Mouse (Mus musculus) thymus, postnatal 14 days (tissue): ENCODE data around the gene Cd163l1.

Experiments
- DNase-seq: peaks from one replicate; pipeline ENCODE4 v3.0.0; 2021

Cd163l1 gene

DNA sequence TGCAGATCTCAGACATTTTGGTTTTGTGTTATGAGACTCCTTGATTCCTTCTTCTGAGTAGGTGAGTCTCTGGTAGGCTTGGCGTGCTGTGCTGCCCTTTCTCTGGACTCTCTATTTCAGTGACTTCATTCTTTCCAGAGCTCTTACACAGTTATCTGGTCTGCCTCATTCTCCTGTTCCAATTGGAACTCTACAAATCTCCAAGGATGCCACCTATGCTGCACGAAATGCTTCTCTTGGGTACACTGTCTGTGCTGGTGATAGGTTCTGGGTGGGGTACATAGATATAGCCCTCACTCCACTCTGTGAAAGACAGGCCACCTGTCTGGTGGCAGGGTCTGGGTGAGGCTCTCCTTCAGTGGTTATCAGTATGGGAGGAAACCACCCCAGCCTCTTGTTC is at the start of gene Cd163l1:
Gene Cd163l1 (plus strand): TSS at position 301 of the 400 bp plus-strand sequence.
- no peak for DNase-seq

DNA sequence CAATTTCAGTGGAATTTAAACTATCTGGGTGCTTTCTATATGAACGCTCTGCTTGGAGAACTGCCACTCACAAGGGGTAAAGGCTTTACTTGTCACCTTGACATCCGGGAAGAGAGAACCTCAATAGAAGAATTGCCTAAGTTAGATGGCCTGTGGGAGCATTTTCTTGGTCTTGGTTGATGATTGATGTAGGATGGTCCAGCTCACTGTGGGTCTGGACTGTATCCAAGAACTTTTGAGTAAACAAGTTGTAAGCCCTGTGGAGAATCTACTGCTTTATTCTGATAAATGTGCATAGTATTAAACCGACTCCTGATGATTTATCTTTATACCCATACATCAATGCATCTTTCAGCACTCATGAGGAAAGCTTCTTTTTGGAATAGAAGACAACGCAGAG is 48.7 kb upstream of the Cd163l1 start:
- no peak for DNase-seq

DNA sequence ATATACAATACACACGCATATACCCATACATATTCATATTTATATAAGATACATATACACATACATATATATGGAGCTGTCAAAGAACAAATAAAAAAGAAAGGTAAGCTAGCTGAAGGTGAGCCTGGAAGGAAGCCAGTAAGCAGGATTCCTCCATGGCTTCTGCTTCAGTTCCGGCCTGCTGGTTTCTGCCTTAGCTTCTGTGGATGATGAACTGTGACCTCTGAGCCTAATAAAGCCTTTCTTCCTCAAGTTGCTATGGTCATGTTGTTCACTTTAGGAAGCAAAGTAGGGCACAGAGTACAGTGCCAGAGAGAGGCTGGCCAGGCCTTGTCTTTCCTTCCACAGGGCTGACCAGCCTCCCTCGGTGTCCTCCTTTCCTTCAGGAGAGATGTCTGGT is 47.2 kb upstream of the Cd163l1 start:
- DNase-seq: no peak

DNA sequence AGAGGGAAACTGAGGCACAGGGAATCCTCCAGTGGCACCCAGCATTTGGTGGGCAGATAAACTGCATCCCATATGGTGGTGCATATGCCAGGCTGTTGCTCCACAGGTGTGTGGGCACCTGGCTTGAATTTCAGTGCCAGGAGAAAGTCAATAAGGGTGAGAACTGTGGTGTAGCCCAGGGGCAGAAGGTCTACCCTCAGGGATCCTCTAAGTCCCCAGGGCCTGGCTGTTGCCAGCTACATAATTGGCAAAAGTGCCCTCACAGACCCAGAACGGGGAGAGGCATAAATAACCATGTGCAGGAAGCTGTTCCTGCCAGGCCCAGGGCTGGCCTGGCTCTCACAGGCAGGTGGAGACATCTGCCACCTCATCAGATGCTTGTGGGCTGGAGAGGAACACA is 45.1 kb upstream of the Cd163l1 start, which contains the start of gene Olfr523:
Gene Olfr523 (plus strand): TSS at position 282 of the 400 bp plus-strand sequence.
- no peak for DNase-seq

DNA sequence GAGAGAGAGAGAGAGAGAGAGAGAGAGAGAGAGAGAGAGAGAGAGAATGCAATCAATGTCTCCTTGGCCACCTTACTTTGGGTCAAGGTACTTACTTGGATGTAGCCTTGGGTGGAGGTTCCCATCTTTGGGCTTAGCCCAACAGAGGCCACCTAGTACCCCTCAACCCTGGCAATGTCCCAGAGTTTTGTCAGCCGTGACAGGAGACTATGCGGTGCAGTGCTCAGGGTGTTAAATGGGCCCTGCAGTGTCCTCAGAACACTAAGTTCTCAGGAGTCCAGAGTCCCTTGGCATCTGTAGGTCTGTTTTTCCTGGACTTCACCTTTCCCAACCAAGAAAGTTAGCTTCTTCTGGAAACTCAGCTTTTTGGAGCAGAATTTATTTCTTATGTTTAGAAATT is 38.9 kb upstream of the Cd163l1 start:
- no peak for DNase-seq

DNA sequence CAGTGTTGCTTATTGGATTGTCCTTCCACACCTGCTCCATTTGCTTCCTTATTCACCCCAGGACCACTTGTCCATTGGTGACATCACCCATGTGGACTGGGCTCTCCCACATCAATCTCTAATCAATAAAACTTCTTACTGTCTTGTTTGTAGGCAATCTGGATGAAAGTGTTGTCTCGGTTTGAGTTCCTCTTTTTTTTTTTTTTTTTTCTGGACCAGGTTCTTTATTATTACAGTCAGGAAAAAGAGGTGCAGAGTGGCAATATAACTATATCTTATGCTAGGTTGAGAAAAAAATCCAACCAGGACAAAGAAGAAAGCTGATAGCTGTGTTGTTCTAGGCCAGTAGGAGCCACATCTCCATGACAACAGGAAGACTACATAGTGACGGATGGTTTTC is 37.4 kb upstream of the Cd163l1 start:
- DNase-seq: no peak

DNA sequence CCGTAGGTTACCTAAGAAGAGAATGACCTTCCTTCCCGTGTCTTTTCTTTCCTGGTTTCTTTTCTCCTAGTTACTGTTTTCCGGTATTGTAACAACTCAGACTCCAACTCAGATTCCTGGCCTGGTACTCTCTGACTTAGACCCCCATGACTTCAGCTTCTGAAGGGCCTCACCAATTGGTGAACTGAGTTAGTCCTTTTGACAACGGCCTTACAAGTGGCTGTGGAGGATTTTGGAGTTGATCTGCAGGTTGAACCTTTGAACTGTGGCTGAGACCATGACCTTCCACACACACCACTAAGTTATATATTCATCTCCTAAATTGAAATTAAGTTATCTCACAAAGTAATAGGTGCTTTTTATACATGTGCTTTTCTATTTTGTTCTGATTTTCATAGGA is 33.9 kb upstream of the Cd163l1 start:
- no peak for DNase-seq

DNA sequence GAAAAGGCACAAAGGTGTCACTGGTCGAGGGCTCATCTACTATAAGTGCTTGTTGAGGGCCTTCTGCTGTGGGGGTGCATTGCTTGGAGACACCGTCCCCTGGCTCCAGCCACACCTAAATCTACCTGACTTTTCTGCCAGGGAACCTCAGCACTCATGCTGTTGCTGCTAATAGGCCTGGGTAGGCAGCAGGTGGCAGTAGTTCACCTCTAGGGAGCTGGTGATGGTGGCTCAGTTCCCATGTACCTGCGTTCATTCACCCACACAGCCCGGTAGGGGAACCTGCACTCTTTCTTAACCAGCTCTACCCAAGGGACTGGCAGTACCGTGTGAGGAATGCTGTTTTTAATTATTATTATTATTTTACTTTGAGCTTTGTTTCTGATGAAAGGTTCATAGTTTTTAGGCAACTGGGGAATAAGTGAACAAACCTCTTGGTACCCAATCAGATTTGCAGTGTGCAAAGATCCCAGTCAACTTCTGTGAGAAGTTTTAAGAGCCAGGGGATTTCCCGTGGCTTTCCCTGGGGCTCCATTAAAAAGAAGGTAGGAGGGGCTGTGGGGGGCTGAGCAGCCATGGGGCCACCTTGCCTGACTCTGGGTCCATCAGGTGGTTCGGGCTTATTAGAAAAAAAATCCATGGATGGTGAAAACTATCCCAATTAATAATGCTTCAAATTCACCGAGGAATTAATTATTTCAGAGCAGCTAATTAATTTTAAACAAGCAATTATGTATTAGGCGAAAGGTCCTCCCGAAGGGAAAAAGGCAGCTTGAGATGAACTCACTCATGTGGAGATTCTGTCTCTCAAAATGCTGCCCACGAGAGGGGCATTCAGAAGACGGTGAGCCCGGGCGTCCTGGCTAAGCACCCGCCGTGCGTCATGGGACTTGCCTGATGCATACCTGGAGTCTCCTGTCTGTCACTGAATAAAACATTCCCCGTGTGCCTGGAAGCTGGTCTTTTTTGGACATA is 31.1 kb upstream of the Cd163l1 start:
- DNase-seq: peak; percentile 66

DNA sequence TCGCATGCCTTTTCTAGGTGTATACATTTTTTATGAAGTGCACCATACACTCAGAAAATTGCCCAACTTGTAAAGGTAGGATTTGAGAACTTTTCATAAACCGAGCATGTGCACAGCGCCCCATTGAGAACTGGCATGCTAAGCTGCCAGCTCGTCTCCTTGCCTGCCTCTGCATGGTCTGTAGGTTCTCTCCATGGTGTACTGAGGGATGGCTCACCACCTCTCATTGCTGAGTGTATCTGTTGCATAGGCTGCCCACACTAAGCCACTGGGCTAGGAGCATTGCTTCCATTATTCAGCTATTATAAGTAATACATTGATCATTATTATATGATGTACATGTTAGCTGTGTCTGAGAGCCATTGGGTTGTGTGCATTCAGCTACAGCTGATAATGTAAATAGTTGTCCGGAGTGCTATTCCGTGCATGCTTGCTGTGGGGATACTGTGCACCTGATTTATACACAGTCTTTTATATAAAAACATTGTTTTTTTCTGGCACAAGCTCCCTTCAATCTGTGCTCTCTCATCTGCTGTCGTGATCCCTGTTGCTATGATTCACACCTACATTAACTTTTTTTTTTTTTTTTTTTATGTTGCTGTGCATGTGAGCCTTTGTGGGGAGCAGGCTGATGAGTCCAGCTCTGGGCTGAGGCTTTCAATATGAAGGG is 30.2 kb upstream of the Cd163l1 start:
- DNase-seq: no peak

DNA sequence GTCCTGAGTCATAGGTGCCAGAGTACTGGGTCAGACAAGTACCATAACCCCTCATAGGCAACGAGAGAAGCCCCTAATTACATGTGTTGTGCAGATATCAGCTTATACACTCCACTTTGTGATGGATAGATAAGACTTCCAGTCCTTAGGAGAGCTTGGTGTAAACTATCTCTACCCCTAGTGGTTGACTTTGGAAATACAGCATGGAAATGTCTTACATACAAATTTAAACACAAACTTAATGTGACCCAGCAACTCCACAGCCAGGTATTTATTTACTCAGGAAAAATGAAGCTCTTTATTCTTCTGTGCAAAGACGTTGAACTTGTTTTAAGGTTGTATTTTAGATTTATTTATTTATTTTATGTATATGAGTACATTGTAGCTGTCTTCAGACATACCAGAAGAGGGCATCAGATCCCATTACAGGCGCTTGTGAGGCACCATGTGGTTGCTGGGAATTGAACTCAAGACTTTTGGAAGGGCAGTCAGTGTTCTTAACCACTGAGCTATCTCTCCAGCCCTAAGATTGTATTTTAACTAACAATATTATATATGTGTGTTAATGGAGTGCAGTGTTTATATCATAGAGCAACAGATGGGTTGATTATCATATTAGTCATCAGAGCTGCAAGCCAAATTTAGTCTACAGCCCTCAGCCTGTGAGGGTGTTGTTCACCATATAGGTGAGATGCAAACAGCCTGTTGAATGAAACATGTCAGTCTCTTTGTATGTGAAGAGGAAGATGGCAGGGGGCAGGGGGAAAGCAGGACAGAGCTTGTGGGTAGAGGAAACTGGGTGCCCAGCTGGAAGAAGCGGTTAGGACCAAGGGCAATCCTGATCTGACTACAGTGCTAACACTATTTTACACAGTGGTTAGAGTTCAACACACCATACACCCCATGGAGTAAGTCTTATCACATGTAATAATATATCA is 29.4 kb upstream of the Cd163l1 start:
- no peak for DNase-seq

DNA sequence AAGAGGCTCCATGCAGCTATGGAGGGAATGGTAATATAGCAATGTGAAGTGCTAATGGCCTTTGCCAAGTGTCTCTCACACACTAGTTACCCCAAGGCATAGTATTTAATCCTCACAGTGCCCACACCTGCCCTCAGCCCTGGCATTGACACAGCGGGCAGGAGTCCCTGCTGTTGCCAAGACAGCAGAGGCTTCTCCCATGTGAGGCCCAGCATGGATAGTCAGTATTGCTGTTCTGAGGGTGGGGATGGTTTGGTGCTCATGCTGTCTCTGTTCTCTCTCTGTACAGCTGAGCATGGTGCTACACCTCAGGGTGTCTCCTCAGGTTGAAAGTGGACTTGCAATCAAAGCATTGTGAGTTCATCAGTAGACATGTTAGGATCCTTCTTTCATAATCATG is 27.6 kb upstream of the Cd163l1 start:
- no peak for DNase-seq

DNA sequence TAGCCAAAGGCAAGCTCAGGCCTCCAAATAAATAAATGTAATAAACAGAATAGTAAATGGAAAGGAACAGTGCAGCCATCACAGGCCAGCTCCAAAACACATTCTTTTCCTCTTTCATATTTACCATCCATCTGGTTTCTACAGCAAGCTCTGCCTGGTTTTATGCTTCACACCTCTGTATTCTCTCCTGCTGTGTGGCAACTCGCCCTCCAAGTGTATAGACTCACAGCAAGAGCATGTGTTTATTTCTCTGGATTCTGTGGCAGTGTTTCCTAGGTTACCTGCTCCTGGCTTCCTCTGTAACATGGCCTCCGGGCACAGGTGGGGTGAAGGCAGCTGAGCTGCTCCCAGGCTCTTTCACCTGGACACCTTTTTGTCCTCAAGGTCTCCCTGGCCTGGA is 25.6 kb upstream of the Cd163l1 start:
- no peak for DNase-seq

DNA sequence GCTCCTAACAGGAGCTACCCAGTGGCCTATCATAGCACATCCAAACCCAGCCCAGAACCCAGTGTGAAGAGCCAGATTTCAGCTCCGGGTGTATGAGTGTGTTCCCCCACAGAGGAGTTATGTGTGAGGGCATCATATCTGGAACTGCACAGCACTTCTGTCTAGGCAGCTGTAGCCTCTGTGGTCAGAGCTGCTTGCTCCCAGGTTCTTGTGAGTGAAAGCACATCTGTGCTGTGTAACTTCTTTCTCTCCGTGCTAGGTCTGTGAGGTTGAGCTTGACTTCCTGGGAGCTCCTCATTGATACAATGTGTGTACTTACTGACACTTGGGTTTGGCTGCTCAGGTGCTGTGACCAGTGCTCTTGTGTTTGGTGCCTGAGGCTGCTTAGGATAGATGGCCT is 25.2 kb upstream of the Cd163l1 start:
- peak; percentile 18 for DNase-seq

DNA sequence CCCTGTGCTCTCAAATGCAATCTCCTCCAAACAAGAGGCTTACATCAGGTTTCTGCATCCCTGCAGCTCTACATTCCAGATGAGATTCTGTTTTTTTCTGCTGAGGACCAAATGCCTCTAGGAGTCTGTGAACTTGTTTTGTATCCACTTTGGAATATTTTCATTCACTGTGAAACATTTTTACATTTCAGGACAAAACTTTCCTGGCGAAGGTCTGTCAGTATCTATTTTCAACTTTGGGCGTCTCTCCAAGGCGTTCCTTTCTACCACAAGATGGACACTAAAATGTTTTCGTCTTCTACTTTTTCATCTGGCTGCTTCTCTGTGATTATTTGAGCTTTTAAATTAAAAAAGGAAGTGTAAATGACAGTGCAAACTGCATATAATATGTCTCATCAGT is 24.0 kb upstream of the Cd163l1 start:
- DNase-seq: no peak

DNA sequence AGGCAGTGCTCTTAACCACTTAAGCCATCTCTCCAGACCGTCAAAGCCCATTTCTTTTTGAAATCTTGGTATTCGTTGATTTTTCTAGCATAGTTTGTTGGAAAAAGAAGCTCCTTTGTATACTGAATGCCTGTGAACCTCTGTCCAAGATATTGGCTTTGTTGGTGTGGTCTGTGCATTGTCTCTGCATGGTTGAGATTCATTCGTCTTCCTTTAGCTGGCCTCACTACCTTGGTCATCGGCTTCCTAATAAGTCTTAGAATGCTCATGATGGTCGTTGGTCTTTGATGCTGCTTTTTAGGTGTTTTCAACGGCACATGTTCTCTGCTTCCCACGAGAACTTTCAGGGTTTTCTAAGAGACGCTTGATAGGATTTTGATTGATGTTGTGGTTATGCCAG is 22.1 kb upstream of the Cd163l1 start:
- no peak for DNase-seq

DNA sequence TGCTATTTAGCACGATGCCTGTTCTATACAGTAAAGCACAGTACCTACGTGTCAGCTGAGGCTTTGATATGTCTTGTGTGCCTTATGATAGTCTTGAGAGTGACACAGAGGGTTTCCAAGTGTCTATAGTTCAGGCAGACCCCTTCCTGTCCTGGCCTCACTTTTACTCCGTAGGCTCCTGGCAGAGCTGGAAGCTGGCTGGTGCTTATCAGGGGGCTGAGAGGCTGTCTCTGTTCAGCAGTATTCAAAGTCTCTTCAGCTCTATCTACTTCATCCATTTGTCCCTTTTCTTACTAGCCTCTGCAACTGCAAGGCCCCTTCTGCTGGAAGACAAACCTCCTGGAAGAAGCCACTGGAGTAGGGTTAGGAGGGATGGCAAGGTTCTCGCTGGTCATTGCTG is 17.0 kb upstream of the Cd163l1 start:
- DNase-seq: no peak

DNA sequence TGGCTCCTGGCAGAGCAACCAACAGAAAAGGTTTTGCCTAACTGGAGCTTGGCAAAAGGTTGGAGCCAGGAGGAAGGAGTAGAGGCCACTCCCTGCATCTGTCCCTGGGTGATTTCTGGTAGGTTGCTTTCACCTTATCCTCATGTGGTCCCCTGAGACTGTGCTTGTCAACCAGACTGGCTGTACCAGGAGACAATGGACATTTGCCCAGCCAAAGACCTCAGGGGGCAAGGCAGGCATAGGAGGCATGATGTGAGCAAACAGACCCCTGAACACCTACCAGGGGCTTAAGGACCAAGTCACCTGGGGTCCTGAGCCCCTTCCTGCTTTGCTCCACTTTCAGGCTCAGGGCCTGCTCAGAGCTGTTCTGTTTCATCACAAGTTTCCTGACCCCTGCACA is 12.2 kb upstream of the Cd163l1 start, which contains the start of gene Olfr524:
Gene Olfr524 (minus strand): TSS at position 101 of the 400 bp plus-strand sequence.
- DNase-seq: no peak

DNA sequence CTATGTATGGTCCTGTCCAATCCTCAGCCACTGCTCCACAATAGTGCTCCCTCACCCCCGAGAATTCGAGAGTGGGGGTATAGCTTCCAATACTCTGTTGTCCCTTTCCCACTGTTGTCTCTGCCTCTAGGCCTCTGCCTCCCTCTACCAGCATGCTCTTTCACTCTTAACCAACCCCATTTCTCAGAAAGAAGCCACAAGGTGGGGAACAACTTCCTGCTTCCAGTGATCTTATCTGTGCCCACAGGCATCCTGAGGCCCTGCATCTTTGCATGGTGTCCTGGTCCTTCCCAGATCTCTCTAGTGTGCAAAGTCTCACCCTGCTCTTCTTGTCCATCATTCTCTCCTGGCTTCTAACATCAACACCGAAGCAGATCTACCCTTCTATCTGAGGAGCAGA is 11.2 kb upstream of the Cd163l1 start:
- DNase-seq: peak; percentile 21

DNA sequence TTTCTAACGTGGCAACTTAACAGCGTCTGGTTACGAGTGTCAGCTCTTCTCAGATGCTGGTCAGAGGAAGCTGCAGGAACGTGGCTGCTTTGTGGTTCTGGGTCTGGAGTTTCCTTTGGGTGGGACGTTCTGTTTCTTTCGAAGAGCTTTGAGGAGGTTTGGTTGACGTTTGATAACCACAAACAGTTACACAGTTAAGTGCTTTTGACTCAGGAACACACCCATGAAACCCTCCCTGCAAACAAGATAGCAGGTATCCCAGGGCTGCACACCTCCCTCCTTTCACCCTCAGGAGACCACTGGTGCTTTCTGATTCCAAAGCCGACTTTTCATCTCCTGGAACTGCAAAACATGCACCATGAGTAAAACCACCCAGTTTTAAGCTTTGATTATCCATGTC is 9.9 kb upstream of the Cd163l1 start:
- peak; percentile 23 for DNase-seq

DNA sequence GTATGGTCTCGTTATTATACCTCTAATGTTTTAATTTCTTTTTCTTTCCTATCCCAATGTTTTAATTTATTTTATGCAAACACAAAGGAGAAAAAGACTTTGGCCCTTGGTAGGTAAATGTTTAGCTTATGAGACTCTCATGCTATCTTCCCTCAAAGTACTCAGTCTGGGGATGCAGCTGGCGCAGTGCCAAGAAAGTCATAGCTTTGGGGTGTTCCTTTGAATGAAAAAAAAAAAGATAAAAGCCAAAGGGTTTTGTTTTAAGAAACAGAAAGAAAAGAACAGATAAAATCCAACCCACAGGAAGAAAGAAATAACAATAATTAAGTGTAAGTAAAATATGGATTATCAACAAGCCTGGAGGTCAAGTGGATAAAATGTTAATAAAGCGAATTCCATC is 9.4 kb upstream of the Cd163l1 start:
- peak; percentile 56 for DNase-seq

DNA sequence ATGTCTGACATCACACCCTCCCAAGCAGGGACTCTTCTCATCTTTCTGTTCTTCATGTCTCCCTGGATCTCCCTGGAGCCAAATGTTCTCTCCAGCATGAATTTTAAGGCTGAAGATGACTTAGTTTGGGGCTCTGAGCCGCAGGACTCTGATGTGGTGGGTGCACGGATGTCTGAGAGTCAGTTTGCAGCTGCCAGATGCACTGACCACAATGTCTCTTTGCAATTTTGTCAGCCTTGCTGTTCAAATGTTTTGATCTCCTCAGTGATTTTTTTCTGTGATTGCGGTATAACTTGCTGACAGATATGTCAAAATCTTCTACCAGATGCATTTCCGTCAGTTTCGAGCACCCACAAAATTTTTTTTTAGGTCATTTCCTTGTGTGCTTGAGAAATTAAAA is 4.2 kb upstream of the Cd163l1 start:
- DNase-seq: peak; percentile 12

DNA sequence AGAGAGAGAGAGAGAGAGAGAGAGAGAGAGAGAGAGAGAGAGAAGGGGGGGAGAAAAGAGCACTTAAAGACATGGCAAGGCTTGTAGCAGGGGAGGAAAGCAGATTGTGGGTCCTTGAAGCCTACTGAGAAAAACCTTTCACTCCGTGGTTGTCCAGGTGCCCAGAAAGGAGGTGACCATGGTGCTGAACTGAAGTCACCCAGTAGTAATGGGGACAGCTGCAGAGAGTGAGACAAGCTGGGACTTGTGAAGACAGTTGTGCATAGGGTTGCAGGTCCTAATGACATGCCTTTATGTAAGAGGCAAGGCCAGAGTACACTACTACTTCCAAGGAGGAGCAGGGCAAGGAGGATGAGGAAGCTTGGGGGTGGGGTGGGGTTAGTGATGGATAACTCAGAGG is 1.2 kb downstream of the Cd163l1 start:
- no peak for DNase-seq

DNA sequence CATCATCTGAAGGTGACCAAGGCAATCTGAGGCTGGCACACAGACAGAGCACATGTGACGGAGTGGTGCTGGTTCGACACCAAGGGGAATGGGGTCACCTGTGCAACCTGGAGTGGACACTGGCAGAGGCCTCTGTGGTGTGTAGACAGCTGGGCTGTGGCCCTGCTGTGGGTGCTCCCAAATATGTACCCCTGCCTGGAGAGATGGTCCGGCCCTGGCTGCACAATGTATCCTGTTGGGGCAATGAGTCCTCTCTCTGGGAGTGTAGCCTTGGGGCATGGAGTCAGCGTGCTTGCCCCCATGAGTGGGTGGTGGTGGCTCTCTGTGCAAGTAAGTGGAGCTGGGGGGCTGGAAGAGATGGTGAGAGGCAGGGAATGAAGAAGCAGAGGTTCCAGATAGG is 2.3 kb downstream of the Cd163l1 start:
- no peak for DNase-seq
